Mouse (Mus musculus): Measurements from ENCODE around the gene Tmem18.

DNA sequence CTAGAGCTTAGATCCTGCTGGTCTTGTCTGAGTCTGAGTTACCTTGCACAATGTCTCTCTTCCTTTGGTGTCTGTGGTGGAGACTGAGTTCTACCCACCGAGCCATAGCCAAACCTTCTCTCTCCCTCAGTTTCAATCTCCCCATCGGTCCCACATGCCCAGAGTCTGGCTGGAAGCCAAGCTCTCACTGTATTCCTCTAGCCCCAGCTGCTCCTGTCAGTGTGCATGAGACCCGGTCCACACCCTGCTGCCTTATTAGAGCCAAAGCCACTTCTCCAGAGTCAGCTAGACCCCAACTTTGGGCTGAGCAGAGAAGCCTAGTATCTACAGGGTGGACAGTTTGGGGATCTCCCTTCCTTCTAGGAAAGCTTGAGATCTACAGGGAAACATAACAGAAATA lies 14.7 kb downstream of the Tmem18 start:
- TF ChIP-seq GATA1 (IDR thresholded peaks at IDR 0.05; ENCODE audit: borderline replicate concordance, low read length), result no peak
- TF ChIP-seq FLI1 (IDR thresholded peaks at IDR 0.05; ENCODE audit: low read length), result no peak
